Mouse (Mus musculus): Measurements from ENCODE around the gene Anapc2. TPM values are rescaled to one million over a fixed set of nuclear protein-coding genes. Genes with fewer than 3 reads are reported as not detected.

Gene Anapc2
- polyA plus RNA-seq, 1 experiment, result 76.0 TPM

- Histone ChIP-seq H3K9ac (ENCODE audit: low read depth, poor library complexity, severe bottlenecking) (no peak overlapping the region), H3K9me3 (replicated peaks; ENCODE audit: control insufficient read depth, insufficient read depth, low read length, poor library complexity, severe bottlenecking) (no peaks in the 10 kb centered on the region), H3K4me3 (ENCODE audit: low read depth, low read length) (peak overlapping the region; percentile 51), H3K36me3 (ENCODE audit: control insufficient read depth, insufficient read depth, low read length, poor library complexity, severe bottlenecking) (no peaks in the 10 kb centered on the region), H3K27ac (ENCODE audit: insufficient read depth, low read length) (no peak overlapping the region), H3K4me1 (ENCODE audit: control insufficient read depth, insufficient read depth, low read length) (no peaks in the 10 kb centered on the region), H3K27me3 (ENCODE audit: control insufficient read depth, insufficient read depth, low read length, poor library complexity, severe bottlenecking) (no peaks in the 10 kb centered on the region)
- no peak for TF ChIP-seq CTCF (IDR thresholded peaks at IDR 0.05; ENCODE audit: low read depth, low read length)
- no peak for TF ChIP-seq POLR2A (IDR thresholded peaks at IDR 0.05; ENCODE audit: insufficient read depth, low read length)
- no peak for TF ChIP-seq EP300 (IDR thresholded peaks at IDR 0.05; ENCODE audit: insufficient read depth, low read depth, low read length)
Observed at GRCm38 (mm10) chr2:25310180-25310579, 37.9 kb downstream of the Anapc2 start.

DNA sequence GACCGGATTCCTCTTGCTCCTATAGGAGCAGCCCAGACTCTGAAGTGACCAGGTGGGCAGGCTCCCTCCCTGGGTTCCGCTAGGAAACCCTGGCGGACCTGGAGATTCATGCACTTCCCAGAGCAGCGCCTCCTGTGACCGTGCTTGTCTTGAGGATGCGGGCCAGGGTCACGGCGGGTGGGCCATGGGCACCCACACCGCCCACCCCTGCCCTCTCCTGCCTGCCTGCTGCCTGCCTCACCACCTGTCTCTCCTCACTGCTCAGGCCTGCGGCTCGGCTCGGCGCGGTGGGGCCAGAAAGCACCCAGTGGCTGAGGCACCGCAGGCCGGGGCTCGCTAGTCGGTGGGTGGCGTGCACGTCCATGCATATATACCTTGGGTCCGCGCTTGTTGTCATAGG lies 38.7 kb downstream of the Anapc2 start:
- no peaks in the 10 kb centered on the region for H3K4me1 ChIP-seq (ENCODE audit: control insufficient read depth, insufficient read depth, low read length)
- no peaks in the 10 kb centered on the region for H3K9me3 ChIP-seq (replicated peaks; ENCODE audit: control insufficient read depth, insufficient read depth, low read length, poor library complexity, severe bottlenecking)
- H3K27me3 ChIP-seq (ENCODE audit: control insufficient read depth, insufficient read depth, low read length, poor library complexity, severe bottlenecking), result no peaks in the 10 kb centered on the region
- H3K4me3 ChIP-seq (ENCODE audit: low read depth, low read length), result peak overlapping the region; percentile 90
- H3K36me3 ChIP-seq (ENCODE audit: control insufficient read depth, insufficient read depth, low read length, poor library complexity, severe bottlenecking), result no peaks in the 10 kb centered on the region
- TF ChIP-seq EP300 (IDR thresholded peaks at IDR 0.05; ENCODE audit: insufficient read depth, low read depth, low read length) (no peak), POLR2A (IDR thresholded peaks at IDR 0.05; ENCODE audit: insufficient read depth, low read length) (no peak), CTCF (IDR thresholded peaks at IDR 0.05; ENCODE audit: low read depth, low read length) (no peak)
- H3K27ac ChIP-seq (ENCODE audit: insufficient read depth, low read length), result no peak overlapping the region
- peak overlapping the region; percentile 39 for H3K9ac ChIP-seq (ENCODE audit: low read depth, poor library complexity, severe bottlenecking)

GRCm38 (mm10) chr2:25311491-25311891 lies 39.2 kb downstream of the Anapc2 start:
- Histone ChIP-seq H3K27me3 (ENCODE audit: control insufficient read depth, insufficient read depth, low read length, poor library complexity, severe bottlenecking) (no peaks in the 10 kb centered on the region), H3K27ac (ENCODE audit: insufficient read depth, low read length) (no peak overlapping the region), H3K9me3 (replicated peaks; ENCODE audit: control insufficient read depth, insufficient read depth, low read length, poor library complexity, severe bottlenecking) (no peaks in the 10 kb centered on the region), H3K36me3 (ENCODE audit: control insufficient read depth, insufficient read depth, low read length, poor library complexity, severe bottlenecking) (no peaks in the 10 kb centered on the region), H3K4me1 (ENCODE audit: control insufficient read depth, insufficient read depth, low read length) (no peaks in the 10 kb centered on the region), H3K4me3 (ENCODE audit: low read depth, low read length) (peak overlapping the region; percentile 90), H3K9ac (ENCODE audit: low read depth, poor library complexity, severe bottlenecking) (0 out of 2 replicates have a peak overlapping the region, but pooled peaks have one; percentile 39)
- no peak for TF ChIP-seq POLR2A (IDR thresholded peaks at IDR 0.05; ENCODE audit: insufficient read depth, low read length)
- peak; percentile 56; the same call in 1 of the 2 replicates for TF ChIP-seq EP300 (IDR thresholded peaks at IDR 0.05; ENCODE audit: insufficient read depth, low read depth, low read length)
- no peak for TF ChIP-seq CTCF (IDR thresholded peaks at IDR 0.05; ENCODE audit: low read depth, low read length)

DNA sequence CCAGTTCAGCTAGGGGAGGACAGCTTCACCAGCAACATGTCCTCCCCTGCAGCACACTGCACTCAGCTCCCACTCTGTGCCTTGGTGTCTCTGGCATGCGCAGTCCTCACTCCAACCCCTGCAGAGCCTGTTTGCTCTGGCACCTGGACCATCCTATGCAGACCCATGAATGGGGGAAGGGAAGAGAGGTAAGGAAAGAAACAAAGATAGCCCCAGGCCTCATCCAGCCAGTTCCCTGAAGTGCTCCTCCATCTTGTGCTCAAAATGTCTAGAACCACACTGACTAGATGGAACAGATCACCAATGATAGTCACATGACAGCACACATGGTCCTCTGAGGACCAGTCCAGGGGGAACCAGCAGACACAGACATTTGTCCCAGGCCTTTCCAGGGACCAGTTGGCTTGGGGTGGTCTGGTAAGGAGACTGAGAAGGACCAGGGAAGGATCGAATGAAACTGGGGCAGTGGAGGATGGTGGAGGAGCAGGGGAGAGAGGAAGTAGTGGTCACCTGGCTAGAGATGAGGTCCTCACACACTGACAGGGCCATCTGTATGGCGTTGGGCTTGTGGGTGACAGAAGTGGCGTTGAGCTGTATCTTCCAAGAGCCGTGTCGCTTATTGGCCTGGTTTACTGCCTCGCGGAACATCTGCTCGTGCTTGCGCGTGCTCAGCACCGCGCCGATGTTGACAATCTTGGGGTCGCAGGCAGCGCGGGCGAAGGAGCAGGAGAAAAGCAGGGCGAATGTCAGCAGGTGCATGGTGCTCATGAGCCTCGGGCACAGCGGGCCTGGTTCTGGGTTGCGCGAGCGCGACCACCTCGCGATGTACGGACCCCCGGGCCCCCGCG lies 46.1 kb downstream of the Anapc2 start:
- H3K4me3 ChIP-seq (ENCODE audit: low read depth, low read length), result peak overlapping the region; percentile 48
- TF ChIP-seq CTCF (IDR thresholded peaks at IDR 0.05; ENCODE audit: low read depth, low read length) (no peak), POLR2A (IDR thresholded peaks at IDR 0.05; ENCODE audit: insufficient read depth, low read length) (no peak), EP300 (IDR thresholded peaks at IDR 0.05; ENCODE audit: insufficient read depth, low read depth, low read length) (no peak)
- no peak overlapping the region for H3K27ac ChIP-seq (ENCODE audit: insufficient read depth, low read length)
- H3K4me1 ChIP-seq (ENCODE audit: control insufficient read depth, insufficient read depth, low read length), result no peaks in the 10 kb centered on the region
- no peaks in the 10 kb centered on the region for H3K27me3 ChIP-seq (ENCODE audit: control insufficient read depth, insufficient read depth, low read length, poor library complexity, severe bottlenecking)
- no peaks in the 10 kb centered on the region for H3K9me3 ChIP-seq (replicated peaks; ENCODE audit: control insufficient read depth, insufficient read depth, low read length, poor library complexity, severe bottlenecking)
- H3K9ac ChIP-seq (ENCODE audit: low read depth, poor library complexity, severe bottlenecking), result no peak overlapping the region
- H3K36me3 ChIP-seq (ENCODE audit: control insufficient read depth, insufficient read depth, low read length, poor library complexity, severe bottlenecking), result no peaks in the 10 kb centered on the region

- Histone ChIP-seq H3K4me1 (ENCODE audit: control insufficient read depth, insufficient read depth, low read length) (no peaks in the 10 kb centered on the region), H3K27me3 (ENCODE audit: control insufficient read depth, insufficient read depth, low read length, poor library complexity, severe bottlenecking) (no peaks in the 10 kb centered on the region), H3K27ac (ENCODE audit: insufficient read depth, low read length) (no peak within 1 kb of the TSS), H3K36me3 (ENCODE audit: control insufficient read depth, insufficient read depth, low read length, poor library complexity, severe bottlenecking) (no peaks in the 10 kb centered on the region), H3K9ac (ENCODE audit: low read depth, poor library complexity, severe bottlenecking) (no peak within 1 kb of the TSS), H3K4me3 (ENCODE audit: low read depth, low read length) (peak within 1 kb of the TSS; percentile 48), H3K9me3 (replicated peaks; ENCODE audit: control insufficient read depth, insufficient read depth, low read length, poor library complexity, severe bottlenecking) (no peaks in the 10 kb centered on the region)
- TF ChIP-seq EP300 (IDR thresholded peaks at IDR 0.05; ENCODE audit: insufficient read depth, low read depth, low read length) (no peak), CTCF (IDR thresholded peaks at IDR 0.05; ENCODE audit: low read depth, low read length) (no peak), POLR2A (IDR thresholded peaks at IDR 0.05; ENCODE audit: insufficient read depth, low read length) (no peak)
Observed at GRCm38 (mm10) chr2:25318971-25319773, 46.9 kb downstream of the Anapc2 start, which contains the start of gene Grin1. Gene Grin1, minus strand, starts transcription at chr2:25319187.
